Mouse (Mus musculus) 416B (cell line): ENCODE data around the gene Tubb4b.

Source experiments
- DNase-seq: peaks from one replicate; pipeline ENCODE4 v3.0.0; 2011; ENCODE audit warnings: low read depth

Tubb4b gene

DNA sequence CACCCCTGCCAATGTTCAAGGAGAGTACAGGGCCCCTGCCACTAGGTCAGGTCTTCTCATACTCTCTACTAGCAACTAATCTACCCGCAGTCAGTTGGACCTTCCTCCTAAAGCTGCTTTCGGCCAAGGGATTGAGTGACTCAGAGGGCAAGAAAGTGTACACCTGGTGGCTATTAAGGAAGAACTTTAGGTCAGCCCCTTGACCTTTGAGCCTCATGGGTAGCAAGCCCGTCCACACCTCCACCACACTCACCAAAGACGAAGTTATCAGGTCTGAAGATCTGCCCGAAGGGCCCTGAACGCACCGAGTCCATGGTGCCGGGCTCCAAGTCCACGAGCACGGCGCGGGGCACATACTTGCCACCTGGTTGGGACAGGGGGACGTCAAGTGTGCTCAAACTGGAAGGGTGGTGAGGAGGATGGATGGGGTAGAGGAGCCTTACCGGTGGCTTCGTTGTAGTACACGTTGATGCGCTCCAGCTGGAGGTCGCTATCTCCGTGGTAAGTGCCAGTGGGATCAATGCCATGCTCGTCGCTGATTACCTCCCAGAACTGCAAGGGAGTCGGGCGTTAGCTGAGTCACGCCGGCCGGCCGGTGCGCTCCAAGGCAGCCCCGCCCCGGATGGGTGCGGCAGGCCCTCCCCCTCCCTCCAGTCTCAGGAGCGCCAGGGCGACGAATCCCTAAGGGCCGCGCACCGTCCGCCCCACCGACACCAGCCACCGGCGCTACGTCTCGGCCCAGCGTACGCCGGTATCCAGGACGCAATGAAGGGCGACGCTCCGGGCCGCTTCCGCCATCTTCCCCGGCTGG lies 616 bp downstream of the Tubb4b start:
- DNase-seq: peak; percentile 92

DNA sequence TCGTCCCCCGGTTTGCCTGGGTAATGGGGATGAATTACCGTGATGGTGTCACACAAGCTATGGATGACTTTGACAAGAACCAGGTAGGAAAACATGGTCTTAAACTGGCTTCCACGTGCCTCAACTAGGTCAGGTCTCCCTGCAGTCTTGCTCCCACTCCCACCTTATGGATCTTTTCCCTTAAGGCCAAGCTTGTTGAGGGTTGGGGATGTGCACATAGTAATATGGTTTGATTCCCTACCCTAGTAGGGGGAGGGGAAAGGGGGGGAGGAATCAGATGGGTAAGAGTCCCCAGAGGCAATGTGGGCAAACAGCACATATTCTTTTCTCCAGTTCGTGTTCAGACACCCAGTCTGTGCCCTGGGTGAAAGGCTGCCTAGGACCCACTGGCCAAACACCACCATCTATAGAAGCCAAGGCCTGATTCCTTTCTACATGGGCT lies 3.1 kb downstream of the Tubb4b start:
- DNase-seq: peak; percentile 36

DNA sequence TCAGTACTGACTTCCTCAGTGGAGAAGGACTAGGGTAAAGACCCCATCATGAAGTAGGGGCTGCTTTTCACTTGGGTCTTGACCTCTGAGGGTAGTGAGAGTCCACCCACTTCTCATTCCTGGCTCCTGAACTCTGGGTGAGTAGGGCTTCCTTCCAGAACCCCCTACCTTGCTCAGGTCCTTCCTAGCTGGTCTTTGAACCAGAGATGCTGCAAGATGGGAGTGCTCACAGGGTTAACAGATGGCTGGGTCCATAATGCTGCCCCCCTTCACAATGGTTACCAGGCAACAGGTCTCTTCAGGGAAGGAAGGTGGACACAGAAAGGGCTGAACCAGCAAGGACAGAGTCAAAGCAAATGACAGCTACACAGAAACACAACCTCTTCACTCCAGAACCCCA lies 6.1 kb downstream of the Tubb4b start, which contains the start of gene Fam166a:
Gene Fam166a (plus strand): TSS at position 301 of the 400 bp plus-strand sequence.
- DNase-seq: no peak

DNA sequence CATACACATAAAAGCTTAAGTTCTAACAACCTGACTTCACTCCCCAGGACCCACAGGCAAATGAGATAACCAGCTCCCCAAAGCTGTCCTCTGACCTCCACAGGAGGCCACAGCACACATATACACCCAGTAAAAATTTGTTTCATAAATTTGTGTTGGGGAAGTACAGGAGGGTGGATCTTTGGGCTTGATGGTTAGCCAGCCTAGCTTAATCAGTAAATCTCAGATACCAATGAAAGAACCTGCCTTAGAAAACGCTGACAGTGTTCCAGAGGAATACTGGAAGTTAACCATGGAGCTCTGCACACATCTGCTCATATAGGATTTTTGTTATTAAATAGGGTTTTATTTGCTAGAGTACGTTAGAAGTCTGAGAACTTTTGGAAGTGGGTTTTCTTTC lies 6.8 kb downstream of the Tubb4b start:
- DNase-seq: no peak

DNA sequence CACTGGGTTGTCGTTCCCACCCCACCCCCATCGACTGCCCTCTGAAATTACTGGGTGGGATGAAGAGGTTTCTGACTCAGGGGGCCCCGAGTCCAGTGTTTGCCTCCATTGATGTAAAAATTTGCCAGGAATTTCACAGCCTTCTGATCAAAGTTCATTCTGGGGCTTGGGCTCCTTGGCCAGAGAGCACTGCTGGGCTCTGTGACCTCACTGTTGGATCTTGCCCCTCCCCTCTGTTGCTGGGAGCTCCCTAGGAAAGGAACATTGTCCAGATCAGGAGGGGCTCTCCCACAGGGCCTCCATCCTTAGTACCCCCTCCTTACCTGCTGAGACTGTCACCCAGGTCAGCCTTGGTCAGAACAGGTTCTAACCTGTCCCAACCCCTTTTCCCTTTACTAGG lies 10.1 kb downstream of the Tubb4b start, which contains the start of gene Stpg3:
Gene Stpg3 (minus strand): TSS at position 194 of the 400 bp plus-strand sequence.
- DNase-seq: no peak

DNA sequence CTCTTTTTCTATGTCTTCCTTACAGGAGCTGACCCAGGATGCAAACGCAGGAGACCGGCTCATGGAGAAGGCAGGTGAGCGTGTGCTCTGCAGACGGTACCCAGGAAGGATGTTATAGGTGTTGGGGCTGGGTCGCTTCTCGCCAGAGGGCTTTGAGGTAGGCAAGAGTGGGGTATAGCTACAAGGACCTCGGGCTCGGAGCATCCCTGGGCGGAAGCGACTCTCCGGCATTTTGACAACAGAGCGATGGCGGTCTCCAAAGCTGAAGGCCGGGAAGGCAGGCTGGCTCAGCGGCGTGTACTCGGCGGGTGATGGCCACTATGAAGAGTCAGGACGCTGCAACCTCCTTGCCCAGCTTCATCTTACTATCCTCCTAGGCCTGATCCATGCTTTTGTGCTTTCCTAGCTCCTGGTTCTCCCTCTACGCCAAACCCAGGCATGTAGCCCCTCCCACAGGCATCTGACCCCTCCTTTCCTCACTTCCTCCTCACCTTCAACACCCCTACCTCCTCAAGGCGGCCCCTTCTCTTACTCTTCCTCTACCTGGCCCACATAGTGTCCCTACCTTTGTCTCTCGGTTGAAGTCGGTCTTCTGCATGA lies 11.1 kb downstream of the Tubb4b start:
- DNase-seq: no peak

DNA sequence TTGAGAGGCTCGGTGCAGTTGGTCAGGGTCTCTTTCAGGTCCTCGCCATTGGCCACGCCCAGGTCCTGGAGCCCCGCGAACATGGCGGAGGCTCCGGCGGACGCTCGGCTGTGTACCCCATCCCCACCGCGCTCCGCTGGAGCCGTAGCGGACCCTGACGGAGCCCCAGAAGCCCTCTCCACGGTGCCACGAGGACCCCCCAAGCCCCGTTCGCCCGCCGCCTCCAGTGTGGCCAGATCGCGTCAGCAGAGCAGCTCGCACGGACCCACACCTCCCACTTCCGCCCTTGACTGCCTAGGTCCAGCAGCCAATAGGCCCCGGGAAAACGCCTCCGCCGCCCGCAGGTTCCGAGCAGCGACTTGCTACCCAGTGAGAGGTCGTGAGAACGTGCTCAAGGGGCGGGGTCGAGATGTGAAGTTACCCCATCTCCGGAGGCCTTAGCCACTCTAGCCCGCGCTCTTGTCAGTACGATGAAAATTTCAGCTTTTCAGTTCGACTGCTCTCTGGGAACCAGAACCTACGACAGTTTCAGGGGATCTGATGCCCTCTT lies 13.3 kb downstream of the Tubb4b start, which contains the start of gene Nelfb:
Gene Nelfb (minus strand): TSS at position 369 of the 550 bp plus-strand sequence.
- DNase-seq: peak; percentile 96

DNA sequence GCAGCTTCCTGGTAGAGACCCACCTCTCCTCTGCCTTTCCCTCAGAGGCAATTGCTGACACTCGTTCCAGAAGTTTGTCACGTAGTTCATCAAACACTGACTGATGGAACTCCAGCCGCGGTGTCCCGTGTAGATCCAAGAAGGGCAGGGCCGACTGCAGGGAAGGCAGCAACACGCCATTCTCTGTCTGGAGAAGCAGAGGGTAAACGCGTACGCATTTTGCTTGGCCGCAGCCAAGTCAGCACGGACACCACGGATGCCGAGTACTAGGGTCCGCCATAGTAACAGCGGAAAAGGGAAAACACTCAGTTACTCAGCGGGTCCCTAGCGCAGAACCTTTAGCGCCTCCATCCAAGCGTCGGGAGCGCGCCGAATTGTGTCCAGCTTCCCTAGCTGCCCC lies 13.8 kb downstream of the Tubb4b start:
- no peak for DNase-seq

DNA sequence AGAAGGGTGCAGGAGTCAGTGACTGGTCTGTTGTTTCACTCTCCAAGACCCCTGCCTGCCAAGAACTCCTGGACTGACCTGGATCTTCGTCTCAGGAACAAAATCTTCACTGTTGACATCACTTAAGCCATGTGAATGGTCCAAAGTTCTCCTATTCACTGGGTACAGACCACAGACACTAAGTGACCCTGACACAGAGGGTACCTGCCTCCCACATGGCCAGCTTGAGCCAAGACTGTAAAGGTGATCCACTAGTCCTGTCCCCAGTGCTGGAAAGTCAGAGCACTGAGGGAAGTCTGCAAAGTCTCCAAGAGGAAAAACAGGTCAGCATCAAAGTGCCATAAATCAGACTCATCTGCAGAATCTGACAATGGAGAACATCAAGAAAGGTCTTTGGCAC lies 16.9 kb downstream of the Tubb4b start:
- DNase-seq: no peak

DNA sequence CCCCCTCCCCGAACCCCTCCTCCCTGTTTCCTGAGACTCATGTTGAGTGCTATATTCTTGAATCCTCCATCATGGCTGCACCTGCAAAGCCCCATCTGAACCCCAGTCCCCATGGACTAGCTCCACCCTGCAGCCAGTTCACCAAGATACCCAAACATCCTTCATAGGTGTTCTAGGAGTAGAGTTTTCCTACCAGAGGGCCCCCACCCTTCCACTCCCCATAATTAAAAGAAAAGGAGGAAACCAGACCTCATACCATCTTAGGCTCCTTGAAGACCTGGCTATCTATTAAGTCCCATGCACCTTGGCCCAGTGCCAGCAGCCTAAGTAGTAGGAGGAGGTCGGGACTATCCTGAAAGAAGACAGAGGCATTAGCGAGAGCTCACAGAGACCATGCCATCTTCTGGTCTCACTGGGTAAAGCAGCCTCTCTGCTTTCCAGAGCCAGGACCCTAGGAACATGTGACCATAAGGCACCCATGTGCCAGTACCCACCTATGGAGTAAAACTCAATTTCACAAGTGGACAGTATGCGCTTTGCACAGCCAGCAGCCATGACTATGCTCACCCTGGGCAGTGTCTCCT lies 20.8 kb downstream of the Tubb4b start:
- peak; percentile 59 for DNase-seq

DNA sequence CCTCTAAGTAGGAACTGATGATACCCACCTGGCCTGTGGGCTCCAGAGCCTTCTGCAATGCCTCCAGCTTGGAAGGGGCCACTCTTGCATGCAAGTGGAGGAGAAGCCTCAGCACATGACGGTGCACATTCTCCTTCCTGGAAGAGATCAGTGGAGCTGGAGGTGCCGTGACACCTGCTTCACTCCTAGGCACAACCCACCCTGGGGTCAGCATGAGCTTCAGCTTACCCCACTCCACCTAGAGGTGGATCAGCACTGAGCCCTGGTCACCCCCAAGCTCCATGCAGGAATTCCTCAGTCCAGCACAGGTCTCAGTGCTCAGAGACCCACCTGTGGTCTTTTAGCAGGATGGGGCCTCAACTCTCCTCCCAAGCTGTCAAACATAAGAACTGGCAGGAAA lies 23.9 kb downstream of the Tubb4b start:
- no peak for DNase-seq

DNA sequence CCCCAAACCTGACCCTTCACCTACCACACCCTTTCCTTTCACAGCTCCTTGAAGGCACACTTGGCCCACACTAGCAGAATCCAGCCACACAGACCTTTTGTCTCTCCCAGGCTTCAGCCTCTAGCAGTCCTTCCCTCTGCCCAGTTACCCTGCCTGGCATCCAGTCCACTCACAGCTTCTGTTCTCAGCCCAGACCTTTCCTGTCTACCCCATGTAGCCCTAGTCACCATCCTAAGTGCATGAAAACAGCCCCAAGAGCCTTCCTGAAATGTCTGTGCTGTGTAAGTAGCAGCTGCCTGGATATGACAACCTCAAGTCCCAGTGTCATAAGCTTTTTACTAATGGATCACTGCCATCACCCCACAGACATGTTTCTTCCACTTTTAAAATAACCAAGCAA lies 26.6 kb downstream of the Tubb4b start:
- no peak for DNase-seq

DNA sequence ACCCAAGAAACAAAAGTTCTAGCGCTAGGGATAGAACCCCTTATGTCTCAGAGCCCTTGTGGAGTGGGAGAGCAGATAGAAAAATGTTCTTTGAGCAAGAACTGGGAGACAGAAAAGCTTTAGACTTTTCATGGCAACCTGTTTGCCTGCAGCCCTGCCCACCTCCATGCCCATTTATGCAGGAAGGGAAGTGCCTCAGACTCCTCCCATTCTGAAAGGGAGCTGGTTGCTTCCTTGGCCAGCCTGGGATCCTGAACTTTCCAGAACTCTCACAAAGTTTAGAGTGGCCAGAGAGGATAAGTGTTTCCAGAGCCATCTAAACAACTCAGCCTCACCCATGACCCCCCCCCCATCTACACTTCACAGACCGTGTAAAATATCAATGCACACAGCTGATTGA lies 27.3 kb downstream of the Tubb4b start:
- DNase-seq: no peak

DNA sequence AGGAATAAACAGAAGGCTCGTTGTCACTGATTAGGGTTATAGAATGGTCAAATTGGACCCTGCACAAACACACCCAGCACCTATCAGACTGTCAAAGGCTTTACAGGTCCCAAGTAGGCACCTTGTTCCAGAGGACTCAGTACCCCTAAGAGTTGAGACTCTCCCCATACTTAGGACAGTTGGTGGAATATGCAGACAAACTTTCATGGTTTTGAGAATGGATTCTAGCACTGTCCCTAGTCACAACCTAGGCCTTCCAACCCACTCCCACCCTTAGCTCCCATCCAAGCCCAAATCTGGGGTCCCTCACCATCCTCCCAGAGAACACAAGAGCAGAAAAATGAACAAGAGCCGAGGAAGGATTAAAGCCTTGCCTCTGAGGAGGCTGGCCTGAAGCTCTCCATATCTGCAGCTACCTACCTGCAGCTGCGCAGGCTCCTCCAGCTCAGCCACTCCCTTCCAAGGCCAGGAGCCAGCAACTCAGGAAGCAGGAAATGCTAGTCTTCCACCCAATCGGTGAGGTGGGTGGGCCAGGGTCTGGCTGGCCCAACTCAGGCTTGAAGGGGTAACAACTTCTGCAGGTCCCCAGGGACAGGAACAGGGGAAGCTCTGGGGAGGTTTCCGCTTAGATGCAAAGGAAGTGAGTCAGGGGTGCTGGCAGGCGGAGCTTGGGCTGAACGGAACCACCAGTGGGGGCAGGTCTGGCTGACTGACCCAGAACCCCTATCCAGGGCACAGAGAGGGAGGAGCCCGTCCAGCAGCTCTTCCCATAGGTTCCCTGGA lies 28.1 kb downstream of the Tubb4b start, which contains the start of gene Tor4a:
Gene Tor4a (minus strand): TSS at position 715 of the 783 bp plus-strand sequence.
- DNase-seq: peak; percentile 99

DNA sequence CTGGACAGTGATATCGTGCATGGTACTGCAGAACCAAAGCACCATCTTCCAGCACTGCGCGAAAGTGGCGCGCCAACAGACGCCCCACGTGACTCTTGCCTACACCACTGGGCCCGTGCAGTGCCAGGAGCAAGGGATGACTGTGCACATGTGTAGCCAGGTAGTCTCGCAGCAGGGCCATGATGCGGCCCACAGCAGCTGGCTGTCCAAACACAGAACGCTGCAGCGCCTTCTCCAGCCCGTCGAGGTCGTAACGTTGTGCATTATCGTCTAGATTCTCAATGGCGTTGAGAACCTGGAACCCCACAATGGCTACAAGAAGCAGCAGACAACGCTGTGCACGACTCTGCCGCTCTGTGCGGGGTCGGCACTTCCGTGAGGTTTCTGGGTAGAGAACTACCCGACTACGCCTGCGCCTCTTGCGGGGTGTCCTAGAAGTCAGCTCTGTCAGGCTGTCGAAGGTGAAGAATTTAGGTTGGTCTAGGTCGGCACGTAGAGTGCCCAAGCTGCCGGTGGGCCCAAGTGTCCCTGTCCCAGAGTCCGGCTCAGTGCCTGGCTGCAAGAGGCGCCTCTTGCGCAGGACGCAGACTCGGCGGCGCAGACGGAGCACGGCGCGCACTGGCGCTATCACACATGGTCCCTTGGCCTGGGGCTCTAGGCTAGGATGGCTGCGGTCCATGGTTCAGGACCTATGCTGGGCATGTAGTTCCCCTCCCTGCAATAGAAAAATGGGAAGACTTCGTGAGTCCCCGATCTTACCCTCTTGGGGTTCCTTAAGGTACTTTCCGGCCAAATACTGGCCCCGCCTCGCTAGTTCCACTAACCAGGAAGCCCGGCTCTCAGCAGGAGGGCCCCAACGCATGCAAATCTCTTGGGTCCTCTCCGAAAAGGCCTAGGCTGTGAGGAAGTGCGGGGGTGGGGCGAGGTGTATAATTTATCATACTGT lies 29.0 kb downstream of the Tubb4b start:
- DNase-seq: peak; percentile 92

DNA sequence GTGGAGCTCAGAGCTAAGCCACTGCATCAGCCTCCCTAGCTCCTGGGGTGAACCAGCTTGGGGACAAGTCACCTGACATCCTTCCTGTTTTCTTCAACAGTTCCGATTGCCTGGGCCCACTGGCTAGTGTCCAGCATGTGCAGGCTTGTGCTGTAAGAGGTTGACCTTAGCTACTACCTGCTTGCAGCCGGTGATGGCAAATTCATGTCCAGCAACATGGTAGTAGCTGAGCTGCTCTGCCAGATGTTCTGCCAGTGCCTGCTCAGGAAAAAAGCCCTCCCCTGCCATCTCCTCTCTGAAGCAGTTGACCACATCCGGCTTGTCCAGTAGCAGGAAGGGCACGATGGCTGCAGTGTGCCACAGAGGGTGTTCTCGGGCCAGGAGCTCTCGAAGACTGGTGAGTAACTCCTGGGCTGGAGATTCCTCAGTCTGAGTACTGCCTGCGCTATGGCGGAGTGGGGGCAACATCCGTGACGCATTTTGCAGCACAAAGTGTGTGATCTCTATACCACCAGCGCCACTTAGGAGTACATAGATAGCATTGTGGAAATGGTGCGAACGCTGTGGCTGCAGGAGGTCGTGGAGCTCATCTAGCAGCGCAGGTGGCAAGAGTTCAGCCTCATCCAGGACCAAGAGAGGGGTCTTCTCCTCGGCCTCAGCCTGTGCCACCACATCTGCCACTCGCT lies 29.9 kb downstream of the Tubb4b start:
- peak; percentile 93 for DNase-seq

DNA sequence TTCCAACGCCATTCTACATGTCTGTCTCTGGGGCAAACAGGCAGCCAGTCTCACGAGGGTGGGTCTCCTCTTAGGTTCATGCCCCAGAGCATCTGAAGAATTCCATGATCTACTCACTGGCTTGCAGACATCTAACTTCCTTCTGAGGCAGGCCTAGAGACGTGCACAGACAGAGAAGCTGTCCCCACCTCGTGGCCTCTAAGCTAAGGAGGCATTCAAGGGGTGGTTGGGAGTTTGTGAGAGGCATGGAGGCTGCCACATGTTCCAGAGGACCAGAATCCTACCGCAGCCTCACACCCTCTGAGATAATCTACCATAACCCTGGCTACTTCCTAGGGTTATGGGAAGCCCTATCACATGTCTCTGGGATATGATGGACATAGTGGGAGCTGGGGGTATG lies 30.5 kb downstream of the Tubb4b start:
- DNase-seq: peak; percentile 41

DNA sequence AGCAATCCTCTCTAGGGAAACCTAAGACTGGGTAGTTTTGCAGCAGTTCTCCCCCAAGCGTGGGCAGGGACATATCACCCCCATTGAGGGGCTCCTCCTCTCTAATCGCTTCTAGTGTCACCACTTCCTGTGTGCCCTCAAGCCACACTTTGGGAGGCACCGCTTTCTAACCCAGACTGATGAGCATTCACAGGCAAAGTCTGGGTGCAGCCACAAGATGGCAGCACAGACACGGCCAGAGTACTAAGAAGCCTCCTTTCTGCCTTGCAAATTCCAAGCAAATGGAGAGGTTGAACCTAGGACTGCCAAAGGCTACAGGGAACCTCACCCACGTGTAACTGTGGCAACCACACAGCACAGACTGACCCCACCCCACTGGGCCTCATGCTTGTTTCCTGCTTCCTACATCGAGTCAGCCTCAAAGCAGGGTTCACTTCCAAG lies 31.2 kb downstream of the Tubb4b start:
- peak; percentile 94 for DNase-seq

DNA sequence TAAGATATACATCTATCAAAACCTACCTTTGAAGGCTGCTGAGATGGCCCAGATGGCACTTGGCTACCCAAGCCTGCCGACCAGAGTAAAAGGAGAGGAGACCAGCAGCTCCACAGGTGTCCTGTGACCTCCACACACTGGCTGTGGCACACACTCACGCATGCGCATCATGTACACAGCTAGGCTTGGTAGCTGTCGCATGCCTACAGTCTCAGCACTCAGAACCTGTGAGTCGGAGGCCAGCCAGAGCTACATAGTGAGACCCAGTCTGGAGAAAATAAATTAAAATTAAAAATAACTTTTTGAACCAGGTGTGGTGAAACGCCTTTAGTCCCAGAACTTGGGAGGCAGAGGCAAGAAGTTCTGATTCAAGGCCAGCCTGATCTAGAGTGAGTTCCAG lies 36.7 kb downstream of the Tubb4b start:
- DNase-seq: no peak

DNA sequence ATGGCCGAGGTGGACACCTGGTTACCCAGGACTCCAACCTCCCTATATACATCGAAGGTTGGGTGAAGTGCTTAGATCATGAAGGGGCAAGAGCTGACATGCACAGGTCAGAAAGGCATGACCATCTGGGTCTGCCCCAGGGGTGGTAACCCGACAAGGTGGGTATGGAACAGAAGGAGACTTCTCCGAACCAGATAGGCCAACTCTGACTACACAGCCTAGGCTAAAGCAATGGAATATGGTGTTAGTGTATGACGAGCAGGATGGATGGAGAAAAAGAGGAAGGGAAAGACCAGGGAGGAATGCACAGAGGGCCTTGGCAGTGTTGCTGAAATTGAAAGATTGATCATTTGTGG lies 37.9 kb downstream of the Tubb4b start:
- no peak for DNase-seq
